Mouse (Mus musculus) midbrain, embryonic 14.5 days (tissue): ENCODE measurements at regions not wholly inside any gene's neighbourhood (a gene's known extent, or its start where the extent isn't known, plus 50 kb on each side); places are given as distances from the start of the nearest gene placed in this dataset.

Experiments used
- ATAC-seq: fragments of 200-750 bp; cut with Nextera tagmentation; 2 replicates; pipeline ENCODE4 v1.8.0; 2017; ENCODE audit warnings: moderate number of reproducible peaks, moderate library complexity; ENCODE audit not compliant: low FRiP score, low TSS enrichment
- DNase-seq: peaks from one replicate; pipeline ENCODE4 v3.0.0-alpha.2; 2015
- H3K27ac ChIP-seq: fragments of 300-500 bp; sonication (generic); replicated peaks from 2 replicates; pipeline ENCODE4 v1.5.1; 2014; ENCODE audit warnings: mild to moderate bottlenecking, low read depth, low read length, moderate library complexity
- H3K27me3 ChIP-seq: fragments of 300-500 bp; sonication (generic); 2 replicates; pipeline ENCODE4 v1.6.1; 2014; ENCODE audit warnings: low read length, control low read depth, mixed read lengths; ENCODE audit not compliant: control insufficient read depth, insufficient read depth
- H3K36me3 ChIP-seq: fragments of 300-500 bp; sonication (generic); 2 replicates; pipeline ENCODE4 v1.6.1; 2014; ENCODE audit warnings: low read length, control low read depth; ENCODE audit not compliant: control insufficient read depth, insufficient read depth
- H3K4me1 ChIP-seq: fragments of 300-500 bp; sonication (generic); 2 replicates; pipeline ENCODE4 v1.6.1; 2014; ENCODE audit warnings: mild to moderate bottlenecking, antibody characterized with exemption, low read length, control low read depth; ENCODE audit not compliant: control insufficient read depth, insufficient read depth
- H3K4me2 ChIP-seq: fragments of 300-500 bp; sonication (generic); 2 replicates; pipeline ENCODE4 v1.6.1; 2014; ENCODE audit warnings: mild to moderate bottlenecking, low read length, moderate library complexity
- H3K4me3 ChIP-seq: fragments of 300-500 bp; sonication (generic); replicated peaks from 2 replicates; pipeline ENCODE4 v1.5.1; 2014; ENCODE audit warnings: low read depth, low read length
- H3K9ac ChIP-seq: fragments of 300-500 bp; sonication (generic); replicated peaks from 2 replicates; pipeline ENCODE4 v1.6.1; 2014; ENCODE audit warnings: mild to moderate bottlenecking, low read length, moderate library complexity
- H3K9me3 ChIP-seq: fragments of 300-500 bp; sonication (generic); 2 replicates; pipeline ENCODE4 v1.6.1; 2016; ENCODE audit warnings: low read length, control low read depth, mixed read lengths; ENCODE audit not compliant: control insufficient read depth
- WGBS: fragments of 180-500 bp; shearing (Covaris S2); extraction: QIAGEN DNeasy Blood & Tissue Kit; methylation state at CpG from one replicate; pipeline ENCODE4 v1.1.7; 2014; 5-methylcytosine and 5-hydroxymethylcytosine counted together

DNA sequence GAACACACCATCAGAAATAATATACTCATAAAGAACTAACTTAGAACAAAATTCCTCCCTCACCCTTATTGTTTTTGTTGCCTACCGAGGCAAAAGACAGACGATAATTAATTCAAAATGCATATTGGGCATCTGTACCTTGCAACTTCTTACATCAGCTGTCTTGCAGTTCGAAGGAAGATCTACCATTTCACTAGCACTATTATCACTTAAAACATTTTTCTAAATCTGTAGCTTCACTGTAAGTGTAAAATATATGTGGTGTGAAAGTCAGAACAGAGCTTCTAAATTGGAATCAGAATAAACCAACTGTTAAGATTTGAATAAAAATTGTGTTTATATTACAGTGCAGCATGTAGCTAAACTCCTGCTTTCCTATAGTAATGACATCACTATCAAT is 562.4 kb upstream of the Atp10a start:
- ATAC-seq (no peak), DNase-seq (no peak)
- no peak overlapping the region for H3K4me2 ChIP-seq
- H3K9me3 ChIP-seq: no peaks in the 10 kb centered on the region
- no peak overlapping the region for H3K4me3 ChIP-seq
- no peaks in the 10 kb centered on the region for H3K36me3 ChIP-seq
- no peaks in the 10 kb centered on the region for H3K27me3 ChIP-seq
- H3K4me1 ChIP-seq: no peaks in the 10 kb centered on the region
- H3K9ac ChIP-seq: no peak overlapping the region
- 82% methylated on average over 3 of the region's 3 CpGs for whole genome bisulfite sequencing
- H3K27ac ChIP-seq: no peak overlapping the region

DNA sequence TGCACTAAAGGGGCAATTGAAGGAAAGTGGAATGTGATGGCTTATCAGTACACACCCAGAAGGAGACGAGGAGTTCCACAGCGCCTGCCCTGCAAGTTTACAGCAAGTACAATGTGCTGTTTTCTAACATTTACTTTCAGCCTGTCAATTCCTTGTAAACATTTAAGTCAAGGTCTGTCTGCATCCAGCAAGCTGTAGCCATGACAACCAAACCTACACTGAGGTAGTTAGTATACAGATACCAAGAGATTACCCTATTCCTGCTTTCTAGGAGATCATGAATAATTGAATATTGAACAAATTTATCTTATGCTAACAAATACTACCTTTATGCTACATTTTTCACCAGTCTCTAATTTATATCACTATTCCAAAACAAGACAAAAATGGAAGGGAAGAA is 569.0 kb upstream of the Gabra5 start:
- Histone ChIP-seq H3K4me3 (no peak overlapping the region), H3K9ac (no peak overlapping the region), H3K36me3 (no peaks in the 10 kb centered on the region), H3K27me3 (no peaks in the 10 kb centered on the region), H3K9me3 (no peaks in the 10 kb centered on the region), H3K27ac (no peak overlapping the region), H3K4me1 (no peaks in the 10 kb centered on the region), H3K4me2 (no peak overlapping the region)
- DNase-seq (peak; percentile 43), ATAC-seq (no peak)
- WGBS: 88% methylated on average over 2 of the region's 2 CpGs

DNA sequence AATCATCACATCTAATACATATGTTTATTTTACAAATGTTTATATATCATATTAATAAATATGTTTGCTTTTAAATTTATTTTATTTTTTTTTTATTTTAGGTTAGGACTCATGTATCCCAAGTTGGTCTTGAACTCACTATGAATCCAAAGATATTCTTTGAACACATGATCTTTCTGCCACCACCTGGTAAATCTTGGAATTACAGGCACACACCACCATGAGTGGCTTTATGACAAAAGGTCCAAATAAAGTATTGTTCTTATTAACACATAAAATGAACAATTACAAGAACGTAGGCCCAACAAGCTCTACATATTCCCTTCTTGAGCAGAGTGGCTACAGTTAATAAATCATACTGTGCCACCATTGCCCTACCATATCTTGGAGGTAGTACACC is 523.1 kb upstream of the Gabra5 start:
- H3K4me3 ChIP-seq: no peak overlapping the region

DNA sequence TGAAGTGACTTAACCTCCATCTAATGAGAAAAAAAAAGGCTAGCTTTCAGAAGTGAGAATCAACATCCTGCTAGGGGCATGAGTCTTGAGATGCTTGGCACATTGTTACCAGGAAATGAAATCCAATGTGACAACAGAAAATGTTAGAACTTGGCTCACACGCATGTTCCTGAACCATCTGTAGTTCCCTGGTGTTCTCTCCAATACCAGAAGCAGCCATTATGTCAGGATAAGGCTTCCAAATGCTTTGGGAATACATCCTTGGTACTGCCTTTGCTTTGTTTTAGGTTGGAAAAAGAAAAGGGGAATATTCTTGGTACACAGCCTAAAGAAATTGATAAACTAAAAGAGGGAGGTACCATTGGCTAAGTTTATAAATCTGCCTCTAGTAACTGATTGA is 522.3 kb upstream of the Gabra5 start:
- H3K9ac ChIP-seq: no peak overlapping the region
- no peaks in the 10 kb centered on the region for H3K27me3 ChIP-seq
- H3K9me3 ChIP-seq: no peaks in the 10 kb centered on the region
- WGBS: 100% methylated on average over 1 of the region's 1 CpGs
- H3K36me3 ChIP-seq: no peaks in the 10 kb centered on the region
- no peaks in the 10 kb centered on the region for H3K4me1 ChIP-seq
- no peak overlapping the region for H3K27ac ChIP-seq
- H3K4me2 ChIP-seq: no peak overlapping the region
- no peak overlapping the region for H3K4me3 ChIP-seq
- ATAC-seq (no peak), DNase-seq (no peak)

More for the DNA sequence above, 523.1 kb upstream of the Gabra5 start:
- 94% methylated on average over 1 of the region's 1 CpGs for WGBS
- Histone ChIP-seq H3K9me3 (no peaks in the 10 kb centered on the region), H3K36me3 (no peaks in the 10 kb centered on the region), H3K4me1 (no peaks in the 10 kb centered on the region), H3K9ac (no peak overlapping the region), H3K27ac (no peak overlapping the region), H3K4me2 (no peak overlapping the region), H3K27me3 (no peaks in the 10 kb centered on the region)
- DNase-seq (peak; percentile 11), ATAC-seq (no peak)

DNA sequence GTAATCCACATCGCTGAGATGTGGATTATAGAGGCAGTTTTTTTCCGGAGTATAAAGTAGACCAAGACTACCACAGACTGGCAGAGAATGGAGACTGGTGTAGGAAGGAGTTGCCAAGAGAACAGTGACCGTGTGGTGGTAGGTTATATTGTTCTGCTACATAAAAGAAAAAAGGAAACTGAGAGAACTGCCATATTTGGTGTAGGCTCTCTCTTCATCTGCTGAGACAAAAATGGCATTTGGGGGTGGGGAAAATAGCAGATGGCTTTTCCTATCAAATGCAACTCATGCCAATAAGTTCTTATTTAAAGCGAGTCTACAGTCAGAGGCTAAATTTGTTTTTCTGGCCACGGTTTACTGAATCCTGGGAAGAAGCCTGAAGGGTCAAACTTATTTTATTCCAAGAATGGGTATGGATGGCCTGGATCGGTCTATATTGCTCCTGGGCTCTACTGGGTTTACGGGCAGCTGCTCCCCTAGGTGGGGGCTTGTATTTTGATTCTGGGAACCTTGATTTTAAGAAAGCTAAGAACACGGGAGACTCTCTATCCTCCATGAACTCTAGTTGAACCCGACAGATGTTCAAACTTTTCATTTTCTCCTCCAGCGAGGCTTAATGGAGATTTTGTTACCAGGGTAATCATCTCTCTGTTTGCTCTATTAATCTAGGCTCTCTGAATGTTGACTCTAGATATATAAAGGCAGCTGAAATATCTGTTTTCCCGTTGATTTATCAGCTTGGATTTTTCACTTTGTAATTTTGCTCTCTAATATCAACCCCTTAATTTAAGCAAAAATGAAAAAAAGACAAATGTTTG is 482.8 kb upstream of the Gabra5 start:
- H3K4me2 ChIP-seq: no peak overlapping the region
- no peaks in the 10 kb centered on the region for H3K4me1 ChIP-seq
- ATAC-seq: no peak
- no peaks in the 10 kb centered on the region for H3K27me3 ChIP-seq
- H3K9me3 ChIP-seq: no peaks in the 10 kb centered on the region
- peak; percentile 2 for DNase-seq
- H3K36me3 ChIP-seq: no peaks in the 10 kb centered on the region
- 78% methylated on average over 11 of the region's 11 CpGs for WGBS
- H3K4me3 ChIP-seq: no peak overlapping the region
- H3K27ac ChIP-seq: no peak overlapping the region
- no peak overlapping the region for H3K9ac ChIP-seq

DNA sequence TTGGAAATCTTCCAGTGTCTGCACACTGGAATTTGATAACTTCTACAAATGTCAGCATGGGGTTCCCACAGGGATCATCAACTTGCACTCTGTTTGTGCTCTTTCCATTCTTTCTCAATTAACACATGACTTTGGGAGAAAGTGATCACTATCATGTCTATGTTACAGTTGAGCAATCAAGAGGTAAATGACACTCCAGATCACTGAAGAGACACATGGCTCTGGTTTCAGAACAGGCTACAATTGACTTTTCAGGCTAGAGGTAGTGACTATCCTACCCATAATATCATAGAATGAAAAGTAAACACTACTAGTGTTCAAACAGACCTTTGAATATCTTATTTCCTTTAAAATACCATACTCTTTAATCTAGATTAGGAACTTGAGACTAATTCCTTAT is 473.3 kb upstream of the Gabra5 start:
- H3K27me3 ChIP-seq: no peaks in the 10 kb centered on the region
- ATAC-seq: no peak
- no peak overlapping the region for H3K27ac ChIP-seq
- no peaks in the 10 kb centered on the region for H3K4me1 ChIP-seq
- H3K4me2 ChIP-seq: no peak overlapping the region
- no peak overlapping the region for H3K9ac ChIP-seq
- no peaks in the 10 kb centered on the region for H3K36me3 ChIP-seq
- H3K4me3 ChIP-seq: no peak overlapping the region
- DNase-seq: no peak
- H3K9me3 ChIP-seq: no peaks in the 10 kb centered on the region

DNA sequence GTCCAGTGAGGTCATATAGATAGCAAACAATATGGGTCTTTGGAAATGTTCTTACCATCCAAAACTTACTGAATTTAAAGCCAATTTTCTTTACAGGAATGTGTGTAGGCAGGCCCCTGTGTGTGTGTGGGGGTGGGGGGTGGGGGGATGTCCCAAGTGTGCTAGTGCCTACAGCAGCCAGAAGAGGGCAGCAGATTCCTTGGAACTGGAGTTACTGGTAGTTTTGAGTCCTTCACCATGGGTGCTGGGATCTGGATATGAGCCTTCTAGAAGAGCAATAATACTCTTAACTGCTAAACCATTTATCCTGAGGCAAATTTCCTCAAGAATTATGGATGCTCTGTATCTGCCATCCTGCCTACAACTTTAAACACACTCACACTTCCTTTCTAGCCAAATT is 456.4 kb upstream of the Gabra5 start:
- Histone ChIP-seq H3K36me3 (no peaks in the 10 kb centered on the region), H3K4me2 (no peak overlapping the region), H3K4me3 (no peak overlapping the region), H3K27me3 (no peaks in the 10 kb centered on the region), H3K9ac (no peak overlapping the region), H3K27ac (no peak overlapping the region), H3K9me3 (no peaks in the 10 kb centered on the region), H3K4me1 (no peaks in the 10 kb centered on the region)
- ATAC-seq: no peak
- DNase-seq: no peak

DNA sequence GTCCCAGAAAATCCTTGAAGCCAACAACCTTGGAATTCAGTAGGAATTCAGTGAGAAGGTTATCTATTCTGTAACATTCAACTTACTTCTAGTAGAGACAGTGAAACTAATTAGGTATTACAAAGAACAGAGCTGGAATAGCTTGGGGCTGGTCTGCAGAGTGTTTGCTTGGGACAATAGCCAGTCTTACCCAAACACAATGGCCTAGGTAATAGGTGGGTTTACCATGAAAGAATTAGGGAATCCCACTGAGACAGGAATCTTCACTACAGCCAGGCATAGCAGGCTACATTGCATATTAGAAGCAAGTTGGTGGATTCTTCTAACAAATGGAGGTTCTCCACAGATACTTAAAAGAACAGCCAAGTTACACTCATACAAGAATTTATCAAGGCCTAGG is 449.0 kb upstream of the Gabra5 start:
- no peak for ATAC-seq
- no peak overlapping the region for H3K4me3 ChIP-seq

More for the DNA sequence above, 449.0 kb upstream of the Gabra5 start:
- H3K9me3 ChIP-seq: no peaks in the 10 kb centered on the region
- no peaks in the 10 kb centered on the region for H3K27me3 ChIP-seq
- H3K4me1 ChIP-seq: no peaks in the 10 kb centered on the region
- H3K27ac ChIP-seq: no peak overlapping the region
- DNase-seq: no peak
- no peak overlapping the region for H3K4me2 ChIP-seq
- no peaks in the 10 kb centered on the region for H3K36me3 ChIP-seq
- no peak overlapping the region for H3K9ac ChIP-seq
